Mouse (Mus musculus) heart, embryonic 11.5 days (tissue): Measurements from ENCODE around the gene Kmt5c. TPM values are rescaled to one million over a fixed set of nuclear protein-coding genes. Genes with fewer than 3 reads are reported as not detected.

Experiments
- ATAC-seq: fragments of 200-750 bp; cut with Nextera tagmentation; replicated peaks from 2 replicates; pipeline ENCODE4 v1.8.0; 2017; ENCODE audit warnings: moderate library complexity; ENCODE audit not compliant: insufficient number of reproducible peaks, low FRiP score, low TSS enrichment
- H3K27ac ChIP-seq: fragments of 300-500 bp; sonication (generic); 2 replicates; pipeline ENCODE4 v1.5.1; 2014; ENCODE audit warnings: mild to moderate bottlenecking, low read depth, low read length
- H3K27me3 ChIP-seq: fragments of 300-500 bp; sonication (generic); 2 replicates; pipeline ENCODE4 v1.6.1; 2014; ENCODE audit warnings: mild to moderate bottlenecking, low read length, mixed read lengths; ENCODE audit not compliant: control insufficient read depth, insufficient read depth
- H3K36me3 ChIP-seq: fragments of 300-500 bp; sonication (generic); 2 replicates; pipeline ENCODE4 v1.6.1; 2014; ENCODE audit warnings: mild to moderate bottlenecking, low read length, moderate library complexity, mixed read lengths; ENCODE audit not compliant: control insufficient read depth, insufficient read depth
- H3K4me1 ChIP-seq: fragments of 300-500 bp; sonication (generic); 2 replicates; pipeline ENCODE4 v1.6.1; 2014; ENCODE audit warnings: low read length; ENCODE audit not compliant: control insufficient read depth, insufficient read depth
- H3K4me2 ChIP-seq: fragments of 300-500 bp; sonication (generic); 2 replicates; pipeline ENCODE4 v1.6.1; 2014; ENCODE audit warnings: mild to moderate bottlenecking, moderate library complexity
- H3K4me3 ChIP-seq: fragments of 300-500 bp; sonication (generic); 2 replicates; pipeline ENCODE4 v1.5.1; 2014; ENCODE audit warnings: low read depth, low read length
- H3K9ac ChIP-seq: fragments of 300-500 bp; sonication (generic); 2 replicates; pipeline ENCODE4 v1.6.1; 2014; ENCODE audit warnings: mild to moderate bottlenecking, low read depth, low read length, moderate library complexity
- H3K9me3 ChIP-seq: fragments of 300-500 bp; sonication (generic); replicated peaks from 2 replicates; pipeline ENCODE4 v1.6.1; 2016; ENCODE audit warnings: low read length; ENCODE audit not compliant: control insufficient read depth
- WGBS: fragments of 180-500 bp; shearing (Covaris S2); extraction: QIAGEN DNeasy Blood & Tissue Kit; methylation state at CpG from one replicate; pipeline ENCODE4 v1.1.7; 2014; ENCODE audit not compliant: insufficient replicate concordance; 5-methylcytosine and 5-hydroxymethylcytosine counted together
- polyA plus RNA-seq: library from polyadenylated mRNA; unstranded; fragments of >200 nt; fragmentation: Nextera tagmentation; extraction: Ambion mirVana; gene quantifications from 2 replicates; pipeline ENCODE4 v1.2.1, GENCODE M21; 2014

Kmt5c gene
- polyA plus RNA-seq, result 58.6 and 63.5 TPM in 2 replicates

GRCm38 (mm10) chr7:4739544-4740275 is at the start of gene Kmt5c:
Gene Kmt5c, plus strand, starts transcription at chr7:4740115.
- Histone ChIP-seq H3K4me2 (peak within 1 kb of the TSS; percentile 78), H3K4me1 (peaks cover 20% of the 10 kb centered on the region), H3K4me3 (peak within 1 kb of the TSS; percentile 86), H3K36me3 (0 out of 2 replicates have a peak, but pooled peaks cover 3% of the 10 kb centered on the region), H3K9me3 (no peaks in the 10 kb centered on the region), H3K27ac (peak within 1 kb of the TSS; percentile 93), H3K9ac (peak within 1 kb of the TSS; percentile 91), H3K27me3 (no peaks in the 10 kb centered on the region)
- WGBS, result under 1% methylated on average over 38 of the region's 44 CpGs
- peak; percentile 94 for ATAC-seq

GRCm38 (mm10) chr7:4690387-4690786 is 49.5 kb upstream of the Kmt5c start, which contains the start of gene Brsk1:
Gene Brsk1, plus strand, starts transcription at chr7:4690604.
- H3K9ac ChIP-seq, result peak within 1 kb of the TSS; percentile 88
- peaks cover 7% of the 10 kb centered on the region for H3K4me1 ChIP-seq
- 0% methylated on average over 10 of the region's 18 CpGs for WGBS
- no peaks in the 10 kb centered on the region for H3K27me3 ChIP-seq
- ATAC-seq, result peak; percentile 39; the same call in 1 of the 2 replicates
- 0 out of 2 replicates have a peak, but pooled peaks cover 2% of the 10 kb centered on the region for H3K36me3 ChIP-seq
- peak within 1 kb of the TSS; percentile 85 for H3K4me2 ChIP-seq
- peak within 1 kb of the TSS; percentile 71; the same call in 1 of the 2 replicates for H3K27ac ChIP-seq
- H3K4me3 ChIP-seq, result peak within 1 kb of the TSS; percentile 79
- H3K9me3 ChIP-seq, result no peaks in the 10 kb centered on the region

DNA sequence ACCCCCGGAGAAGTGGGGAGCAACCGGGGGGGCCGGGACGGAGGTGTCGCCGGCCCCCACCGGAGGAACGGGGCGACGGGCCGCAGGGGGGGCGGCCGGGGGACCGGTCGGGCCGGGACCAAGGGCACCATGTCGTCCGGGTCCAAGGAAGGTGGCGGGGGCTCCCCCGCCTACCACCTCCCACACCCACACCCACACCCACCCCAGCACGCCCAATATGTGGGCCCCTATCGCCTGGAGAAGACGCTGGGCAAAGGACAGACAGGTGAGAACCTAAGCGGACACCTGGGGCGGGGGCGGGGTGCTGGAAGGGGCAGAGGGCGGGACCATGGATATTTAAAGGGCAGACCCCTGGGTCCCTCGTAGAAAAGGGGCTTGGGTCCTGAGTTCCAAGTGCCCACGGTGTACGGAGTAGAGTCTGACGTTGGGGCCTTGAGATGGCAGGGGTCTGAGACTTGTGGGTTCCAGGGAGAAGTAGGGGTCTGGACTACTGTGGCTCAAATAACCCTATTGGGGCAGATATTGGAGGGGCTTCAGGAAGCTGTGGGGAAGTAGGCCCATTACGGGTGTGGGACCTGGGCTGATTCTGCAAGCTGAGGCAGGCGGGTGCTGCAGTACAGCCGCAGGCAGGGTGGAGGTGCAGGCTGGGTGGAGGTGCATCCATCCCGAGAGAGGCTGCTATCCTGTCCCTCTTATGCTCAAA is 48.8 kb upstream of the Kmt5c start:
- Histone ChIP-seq H3K4me2 (peak overlapping the region; percentile 85), H3K27ac (peak overlapping the region; percentile 71; the same call in 1 of the 2 replicates), H3K27me3 (no peaks in the 10 kb centered on the region), H3K9me3 (no peaks in the 10 kb centered on the region), H3K9ac (peak overlapping the region; percentile 88), H3K36me3 (0 out of 2 replicates have a peak, but pooled peaks cover 2% of the 10 kb centered on the region), H3K4me1 (peaks cover 7% of the 10 kb centered on the region), H3K4me3 (peak overlapping the region; percentile 79)
- ATAC-seq, result peak; percentile 39
- 9% methylated on average over 16 of the region's 35 CpGs for WGBS

GRCm38 (mm10) chr7:4693004-4693403 is 46.9 kb upstream of the Kmt5c start:
- no peaks in the 10 kb centered on the region for H3K27me3 ChIP-seq
- 78% methylated on average over 6 of the region's 6 CpGs for WGBS
- peaks cover 6% of the 10 kb centered on the region; the same call in 1 of the 2 replicates for H3K36me3 ChIP-seq
- no peak overlapping the region for H3K27ac ChIP-seq
- H3K4me3 ChIP-seq, result no peak overlapping the region
- no peak for ATAC-seq
- no peak overlapping the region for H3K9ac ChIP-seq
- H3K9me3 ChIP-seq, result no peaks in the 10 kb centered on the region
- peaks cover 7% of the 10 kb centered on the region for H3K4me1 ChIP-seq
- no peak overlapping the region for H3K4me2 ChIP-seq

DNA sequence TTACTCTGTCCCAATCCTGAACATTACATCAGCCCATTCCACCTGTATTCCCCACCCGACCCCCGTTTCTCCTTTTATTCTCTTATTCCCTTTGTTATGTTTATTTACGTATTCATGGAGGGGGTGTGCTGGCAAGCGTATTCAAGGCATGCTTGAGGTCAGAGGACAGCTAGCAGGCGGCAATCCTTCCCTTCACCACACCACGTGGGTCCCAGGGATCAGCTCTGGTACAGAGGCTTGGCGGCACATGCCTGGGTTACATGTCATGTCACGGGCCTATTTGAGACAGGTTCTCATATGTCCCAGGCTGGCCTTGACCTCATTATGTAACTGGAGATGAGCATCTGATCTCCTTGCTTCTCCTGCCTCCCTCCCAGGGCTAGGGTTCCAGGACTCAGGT is 37.6 kb upstream of the Kmt5c start:
- no peaks in the 10 kb centered on the region for H3K4me1 ChIP-seq
- no peak overlapping the region for H3K4me2 ChIP-seq
- peaks cover 23% of the 10 kb centered on the region for H3K36me3 ChIP-seq
- ATAC-seq, result no peak
- H3K9ac ChIP-seq, result no peak overlapping the region
- no peak overlapping the region for H3K27ac ChIP-seq
- no peaks in the 10 kb centered on the region for H3K9me3 ChIP-seq
- no peaks in the 10 kb centered on the region for H3K27me3 ChIP-seq
- H3K4me3 ChIP-seq, result no peak overlapping the region
- WGBS, result 61% methylated on average over 8 of the region's 8 CpGs

DNA sequence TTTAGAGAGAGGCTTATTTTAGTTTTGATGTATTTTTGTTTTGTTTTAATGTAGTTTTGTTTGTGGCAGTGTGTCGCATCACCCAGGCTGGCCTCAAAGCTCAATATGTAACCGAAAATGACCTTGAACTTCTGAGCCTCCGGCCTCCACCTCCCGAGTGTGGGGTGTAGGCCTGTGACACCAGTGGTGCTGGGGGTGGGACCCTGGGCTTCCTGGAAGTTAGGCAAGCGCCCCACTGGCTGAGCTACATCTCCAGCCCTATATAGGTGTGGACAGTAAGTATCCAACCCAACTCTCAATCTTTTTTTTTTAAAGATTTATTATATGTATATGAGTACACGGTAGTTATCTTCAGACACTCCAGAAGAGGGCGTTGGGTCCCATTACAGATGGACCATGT is 36.7 kb upstream of the Kmt5c start:
- H3K9me3 ChIP-seq, result no peaks in the 10 kb centered on the region
- no peak overlapping the region for H3K27ac ChIP-seq
- ATAC-seq, result no peak
- no peaks in the 10 kb centered on the region for H3K4me1 ChIP-seq
- H3K36me3 ChIP-seq, result peaks cover 23% of the 10 kb centered on the region
- no peaks in the 10 kb centered on the region for H3K27me3 ChIP-seq
- no peak overlapping the region for H3K9ac ChIP-seq
- 92% methylated on average over 7 of the region's 7 CpGs for WGBS
- H3K4me3 ChIP-seq, result no peak overlapping the region
- H3K4me2 ChIP-seq, result no peak overlapping the region

GRCm38 (mm10) chr7:4705098-4705497 is 34.8 kb upstream of the Kmt5c start:
- H3K4me1 ChIP-seq, result no peaks in the 10 kb centered on the region
- H3K4me3 ChIP-seq, result no peak overlapping the region
- no peak for ATAC-seq
- no peaks in the 10 kb centered on the region for H3K27me3 ChIP-seq
- peaks cover 24% of the 10 kb centered on the region for H3K36me3 ChIP-seq
- WGBS, result 45% methylated on average over 18 of the region's 18 CpGs
- no peak overlapping the region for H3K27ac ChIP-seq
- H3K9ac ChIP-seq, result no peak overlapping the region
- H3K9me3 ChIP-seq, result no peaks in the 10 kb centered on the region
- peak overlapping the region; percentile 41 for H3K4me2 ChIP-seq

DNA sequence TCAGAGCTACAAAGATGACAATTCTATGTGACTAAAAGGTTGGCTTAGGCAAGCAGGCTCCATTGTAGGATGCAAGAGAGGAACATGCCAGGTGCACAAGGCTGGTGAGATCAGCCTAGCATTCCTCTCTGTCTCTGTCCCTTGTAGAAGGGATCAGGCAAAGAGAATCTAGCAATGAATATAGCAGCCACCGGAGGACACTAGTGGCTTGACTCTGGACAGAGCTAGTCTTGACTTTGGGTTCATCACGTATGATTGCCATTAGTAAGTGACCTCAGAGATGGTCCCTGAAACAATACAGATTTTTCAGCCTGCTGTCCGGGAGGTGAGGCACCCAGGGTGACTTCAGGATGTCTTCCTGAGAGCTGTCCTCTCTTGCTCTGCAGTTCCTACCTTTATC is 27.3 kb upstream of the Kmt5c start:
- Histone ChIP-seq H3K27ac (no peak overlapping the region), H3K4me2 (no peak overlapping the region), H3K9me3 (no peaks in the 10 kb centered on the region), H3K27me3 (no peaks in the 10 kb centered on the region), H3K36me3 (peaks cover 21% of the 10 kb centered on the region), H3K4me3 (no peak overlapping the region), H3K9ac (no peak overlapping the region), H3K4me1 (no peaks in the 10 kb centered on the region)
- 74% methylated on average over 3 of the region's 3 CpGs for WGBS
- ATAC-seq, result no peak
